Mouse (Mus musculus): Measurements from ENCODE around the gene Fam19a1. TPM values are rescaled to one million over a fixed set of nuclear protein-coding genes. Genes with fewer than 3 reads are reported as not detected.

The Fam19a1 gene
- polyA plus RNA-seq, 2 experiments from 2014 or later, result not detected

DNA sequence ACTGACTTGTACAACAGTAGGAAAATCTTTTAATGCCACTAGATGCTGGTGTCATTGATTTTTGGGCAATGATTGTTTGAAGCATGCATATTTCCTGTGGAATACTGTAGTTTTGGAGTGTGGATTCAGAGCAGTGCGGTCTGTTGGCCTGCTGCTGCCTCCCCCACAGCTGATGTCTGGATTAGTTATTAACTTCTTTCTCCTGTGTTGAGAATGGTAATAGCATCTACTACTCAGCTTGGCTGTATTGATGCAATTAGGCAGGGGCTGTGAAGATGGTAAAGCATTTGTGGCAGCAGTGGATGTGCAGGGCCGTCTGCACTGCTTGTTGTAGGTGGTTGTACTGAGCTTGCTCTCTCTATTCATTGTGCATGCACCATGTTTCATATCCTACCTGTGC lies 326.5 kb downstream of the Fam19a1 start:
- ATAC-seq, result no peak

GRCm38 (mm10) chr6:96441971-96442370 lies 329.0 kb downstream of the Fam19a1 start:
- ATAC-seq, result no peak

DNA sequence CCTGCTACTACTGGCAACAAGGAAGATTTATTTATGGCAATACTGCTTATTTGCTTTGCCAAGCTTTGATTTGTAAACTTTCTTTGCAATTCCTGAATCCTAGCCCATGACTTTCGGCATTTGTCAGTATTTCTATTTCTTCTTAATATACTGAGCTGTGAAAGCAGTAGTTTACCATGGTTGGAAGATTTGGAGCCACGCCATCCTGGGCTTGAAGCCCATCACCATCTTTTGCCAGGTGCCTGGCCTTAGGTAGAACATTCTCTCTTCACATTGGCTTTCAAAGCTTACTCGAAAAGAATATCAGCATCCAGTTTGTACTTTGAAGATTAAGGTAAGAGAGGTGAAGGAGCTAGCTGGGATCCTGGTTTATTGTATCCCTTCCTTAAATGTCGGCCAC lies 334.5 kb downstream of the Fam19a1 start:
- no peak for ATAC-seq

- no peak for ATAC-seq
These were observed 343.3 kb downstream of the Fam19a1 start for GRCm38 (mm10) chr6:96456266-96456665.

GRCm38 (mm10) chr6:96457590-96458259 lies 344.8 kb downstream of the Fam19a1 start:
- no peak for ATAC-seq

GRCm38 (mm10) chr6:96459041-96459440 lies 346.1 kb downstream of the Fam19a1 start:
- ATAC-seq, result no peak

GRCm38 (mm10) chr6:96499464-96499863 lies 386.5 kb downstream of the Fam19a1 start:
- ATAC-seq, result no peak

DNA sequence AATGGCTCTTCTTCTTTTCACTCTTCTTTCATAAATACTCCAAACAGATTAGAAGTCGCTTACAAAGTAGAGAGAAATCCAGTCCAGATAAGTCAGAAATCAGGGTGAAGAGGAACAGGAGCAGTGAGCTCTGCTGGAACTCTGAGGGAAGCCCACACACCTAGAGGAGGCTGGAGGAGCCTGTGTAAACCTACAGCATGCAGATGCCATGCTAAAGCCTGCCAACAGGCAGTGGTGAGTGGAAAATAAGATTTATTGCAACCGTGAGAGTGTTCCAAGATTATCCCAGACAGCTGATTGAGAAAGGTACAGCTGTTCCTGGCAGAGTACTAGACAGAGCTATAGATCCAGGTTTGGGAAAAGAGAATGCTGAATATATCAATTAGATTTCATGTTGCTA lies 428.6 kb downstream of the Fam19a1 start:
- no peak for ATAC-seq

GRCm38 (mm10) chr6:96544832-96545231 lies 431.9 kb downstream of the Fam19a1 start:
- ATAC-seq, result no peak

DNA sequence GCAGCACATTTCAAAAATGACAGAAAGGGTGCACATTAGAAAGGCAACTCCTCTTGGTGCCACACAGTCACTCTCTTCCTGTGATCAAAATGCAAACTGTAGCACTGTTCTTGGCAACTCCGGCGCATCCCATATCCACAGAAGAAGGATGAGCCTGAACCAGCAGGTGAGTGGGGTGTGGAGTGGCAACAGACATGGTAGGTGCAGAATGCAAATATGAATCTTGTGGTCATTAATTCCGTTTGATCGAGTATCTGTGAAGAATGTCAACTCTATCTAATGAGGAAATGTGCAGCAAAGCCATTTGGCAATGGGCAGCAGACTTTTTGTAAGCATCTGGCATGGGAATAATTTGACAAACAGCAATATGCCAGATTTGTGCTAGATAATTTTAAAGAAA lies 437.5 kb downstream of the Fam19a1 start:
- no peak for ATAC-seq

- ATAC-seq, result no peak
These were observed 465.7 kb downstream of the Fam19a1 start for GRCm38 (mm10) chr6:96578649-96579048.

DNA sequence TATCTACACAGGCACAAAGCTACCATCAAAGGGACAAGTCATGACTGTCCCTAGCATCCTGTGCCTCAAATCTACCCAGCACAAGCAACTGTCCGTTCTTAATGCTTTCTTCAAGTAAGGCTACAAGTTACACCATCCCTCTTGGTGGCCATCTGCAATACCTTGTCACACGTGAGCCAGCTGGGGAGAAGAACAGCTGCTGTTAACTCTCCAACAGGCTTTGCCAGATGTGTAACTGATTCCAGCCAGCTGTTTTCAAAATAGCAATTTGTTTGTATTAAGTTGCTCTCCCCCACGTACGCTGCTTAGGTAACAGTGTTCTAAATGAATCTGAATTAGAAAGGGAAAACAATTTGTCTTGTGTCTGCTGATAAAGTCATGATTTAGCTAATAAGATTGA lies 467.8 kb downstream of the Fam19a1 start:
- no peak for ATAC-seq

- no peak for ATAC-seq
These were observed 468.2 kb downstream of the Fam19a1 start for GRCm38 (mm10) chr6:96581187-96581586.

DNA sequence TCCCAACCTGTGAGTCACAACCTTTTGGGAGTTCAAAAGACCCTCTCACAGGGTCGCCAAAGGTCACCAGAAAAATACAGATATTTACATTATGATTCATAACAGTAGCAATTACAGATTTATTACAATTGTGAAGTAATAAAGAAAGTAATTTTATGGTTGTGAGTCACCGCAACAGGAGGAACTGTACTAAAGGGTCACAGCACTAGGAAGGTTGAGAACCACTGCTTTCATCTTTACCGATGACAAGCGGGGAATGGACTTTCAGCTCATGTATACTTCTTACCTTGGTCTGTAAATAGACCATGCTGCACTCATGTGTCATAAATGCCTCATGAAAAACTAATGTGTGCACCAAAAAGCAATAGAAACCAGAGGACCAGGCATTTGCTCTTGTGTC lies 474.5 kb downstream of the Fam19a1 start:
- ATAC-seq, result no peak

- no peak for ATAC-seq
These were observed 480.1 kb downstream of the Fam19a1 start for GRCm38 (mm10) chr6:96593031-96593430.

GRCm38 (mm10) chr6:96595201-96595600 lies 482.2 kb downstream of the Fam19a1 start:
- no peak for ATAC-seq

DNA sequence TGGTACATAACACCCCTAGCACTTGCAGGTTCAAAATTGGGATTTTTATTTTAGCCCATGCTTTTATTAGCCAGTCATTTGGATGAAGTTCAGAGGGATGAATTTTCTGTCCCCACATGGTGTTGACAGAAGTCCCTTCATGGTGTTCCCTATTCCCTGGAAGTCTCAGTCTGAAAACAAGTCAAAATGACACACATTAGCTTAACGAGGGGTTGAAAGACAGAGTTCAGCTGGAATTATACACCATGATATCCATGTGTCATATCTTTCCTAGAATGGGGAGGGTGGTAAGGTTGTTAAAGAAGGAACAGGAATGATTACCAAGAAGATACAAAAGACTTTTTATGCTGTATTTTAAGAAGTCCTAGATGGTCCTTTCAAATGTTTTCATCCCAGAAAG lies 511.2 kb downstream of the Fam19a1 start:
- no peak for ATAC-seq

DNA sequence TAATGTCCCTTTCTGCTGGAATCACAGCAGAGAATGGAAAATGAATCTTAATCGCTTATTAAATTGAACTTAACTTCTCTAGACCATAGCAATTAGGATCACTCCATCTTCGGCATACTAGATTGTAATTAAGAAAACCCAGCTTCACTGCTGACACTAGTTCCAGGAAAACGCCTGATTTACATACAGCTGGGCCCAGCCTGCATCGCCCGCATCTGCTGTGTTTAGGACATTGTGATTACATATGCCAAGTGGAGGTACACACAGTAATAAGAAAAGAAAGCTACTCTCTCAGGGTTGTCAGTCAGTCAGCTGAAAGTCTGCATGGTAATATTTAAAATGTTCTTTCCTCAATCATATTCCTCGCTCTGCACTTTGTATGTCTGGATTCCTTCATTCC lies 518.6 kb downstream of the Fam19a1 start:
- ATAC-seq, result no peak

DNA sequence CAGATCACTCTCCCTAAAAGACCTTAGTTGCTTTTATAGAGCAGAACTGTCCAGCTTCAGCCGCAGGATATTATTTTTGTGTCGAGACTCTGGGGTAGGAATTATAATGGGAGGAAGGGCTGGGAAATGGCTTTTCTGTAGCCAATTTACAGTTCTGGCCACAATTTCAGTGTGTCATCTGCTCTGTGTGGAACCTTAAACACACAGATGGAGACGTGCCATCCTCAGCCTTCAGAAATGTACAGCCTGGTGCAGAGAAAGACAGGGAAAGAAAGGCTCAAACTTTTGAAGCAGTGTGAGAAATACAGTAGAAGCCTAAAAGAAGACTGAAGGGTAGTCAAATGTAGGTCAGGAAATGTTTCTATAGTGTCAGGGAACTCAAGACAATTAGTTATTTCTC lies 519.3 kb downstream of the Fam19a1 start:
- no peak for ATAC-seq

- ATAC-seq, result no peak
These were observed 522.7 kb downstream of the Fam19a1 start for GRCm38 (mm10) chr6:96635663-96636062.

- ATAC-seq, result no peak
These were observed 535.8 kb downstream of the Fam19a1 start for GRCm38 (mm10) chr6:96648742-96649141.

DNA sequence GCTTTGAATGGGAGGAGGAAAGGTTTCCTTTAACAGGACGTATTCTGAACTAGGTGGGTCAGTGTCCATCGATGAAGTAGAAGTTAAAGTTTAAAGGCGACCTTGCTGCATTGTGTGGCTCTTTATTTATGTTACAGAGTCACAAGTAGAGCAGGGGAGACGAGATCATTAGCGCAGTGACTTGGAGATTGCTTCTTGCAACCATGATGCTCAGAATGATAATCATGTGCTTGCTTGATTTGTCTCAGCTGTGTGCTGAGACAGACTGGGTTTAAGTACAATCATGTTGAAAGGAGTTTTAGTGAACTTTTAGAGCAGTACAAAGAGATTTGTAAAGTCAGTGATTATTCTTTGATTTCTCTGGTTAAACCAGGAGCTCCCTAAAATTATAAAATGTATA lies 536.3 kb downstream of the Fam19a1 start:
- ATAC-seq, result no peak

DNA sequence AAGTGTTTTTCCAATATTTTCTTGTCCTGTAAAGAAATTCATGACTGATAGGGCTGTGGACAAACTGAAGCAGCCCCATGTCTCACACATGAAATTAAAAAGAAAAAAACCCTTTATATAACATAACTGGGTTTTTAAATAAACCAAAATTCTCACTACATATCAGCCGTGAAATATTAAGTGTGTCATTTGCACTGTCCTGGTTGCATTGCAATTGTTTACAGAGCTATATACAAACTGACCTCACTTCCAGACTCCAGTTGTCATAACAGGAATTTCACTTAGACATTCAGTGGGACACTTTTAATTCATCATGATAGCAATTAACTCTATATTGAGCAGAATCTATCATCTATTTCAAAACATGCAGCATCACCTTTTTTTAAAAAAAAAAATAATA lies 553.4 kb downstream of the Fam19a1 start:
- no peak for ATAC-seq

GRCm38 (mm10) chr6:96677813-96678212 lies 564.9 kb downstream of the Fam19a1 start:
- no peak for ATAC-seq

Measured in activated CD4-positive, CD25-positive, alpha-beta regulatory T cell, adult 4 months (primary cell).